Mouse (Mus musculus) neutrophil, adult 5-6 weeks (primary cell): ENCODE results near the gene Msln. TPM values are rescaled to one million over a fixed set of nuclear protein-coding genes. Genes with fewer than 3 reads are reported as not detected.

Experiments
- ATAC-seq: fragments of 151-379, 151-347 bp; 2 replicates; pipeline ENCODE4 v1.8.0; 2017; ENCODE audit warnings: mild to moderate bottlenecking, moderate TSS enrichment; ENCODE audit not compliant: insufficient number of reproducible peaks, poor library complexity, low FRiP score, severe bottlenecking; ENCODE audit errors: extremely low read depth
- total RNA-seq: library from RNA; stranded (forward); fragments of 200-1000 nt; gene quantifications from 2 replicates; pipeline ENCODE4 v1.2.3, GENCODE M21; 2017

The Msln gene
- total RNA-seq, 1 experiment from 2014 or later: 1.6 TPM

- no peak for ATAC-seq
Measured at GRCm38 (mm10) chr17:25735246-25735645, 18.9 kb downstream of the Msln start.

- ATAC-seq: peak; percentile 34; the same call in 1 of the 2 replicates
Measured at GRCm38 (mm10) chr17:25732082-25732481, 22.1 kb downstream of the Msln start.

- ATAC-seq: no peak
Measured at GRCm38 (mm10) chr17:25728009-25728270, 26.2 kb downstream of the Msln start.

- ATAC-seq: peak; percentile 86
Measured at GRCm38 (mm10) chr17:25727265-25728008, 26.7 kb downstream of the Msln start, which contains the start of the genes Chtf18 and Rpusd1. Gene Chtf18 (minus strand): TSS chr17:25727419. Gene Rpusd1 (plus strand): TSS chr17:25727670.

- no peak for ATAC-seq
Measured at GRCm38 (mm10) chr17:25725264-25725663, 28.9 kb downstream of the Msln start.

GRCm38 (mm10) chr17:25723919-25724318 lies 30.3 kb downstream of the Msln start:
- no peak for ATAC-seq

GRCm38 (mm10) chr17:25723470-25723869 lies 30.7 kb downstream of the Msln start:
- no peak for ATAC-seq

GRCm38 (mm10) chr17:25721476-25721875 lies 32.7 kb downstream of the Msln start:
- no peak for ATAC-seq

GRCm38 (mm10) chr17:25717691-25718090 lies 36.5 kb downstream of the Msln start:
- no peak for ATAC-seq

- no peak for ATAC-seq
Measured at GRCm38 (mm10) chr17:25716711-25717637, 37.2 kb downstream of the Msln start, which contains the start of gene Gng13. Gene Gng13 (plus strand): TSS chr17:25717171.

- no peak for ATAC-seq
Measured at GRCm38 (mm10) chr17:25716130-25716529, 38.0 kb downstream of the Msln start.

- ATAC-seq: no peak
Measured at GRCm38 (mm10) chr17:25715627-25716026, 38.6 kb downstream of the Msln start.

GRCm38 (mm10) chr17:25711136-25711535 lies 43.0 kb downstream of the Msln start:
- 0 out of 2 replicates have a peak, but pooled peaks have one; percentile 3 for ATAC-seq

GRCm38 (mm10) chr17:25709994-25710393 lies 44.2 kb downstream of the Msln start:
- no peak for ATAC-seq

GRCm38 (mm10) chr17:25700863-25701496 lies 53.2 kb downstream of the Msln start:
- no peak for ATAC-seq

Other genes starting within 250 kb of the Msln start
- gene Sox8, start 183.7 kb downstream of the Msln start, total RNA-seq: not detected in 2 replicates
- 10.9 and 11.8 TPM in 2 replicates for gene Lmf1, start 175.3 kb downstream of the Msln start, total RNA-seq
- gene Gng13, start 37.2 kb downstream of the Msln start, total RNA-seq: not detected in 2 replicates
- 1.5 and 2.3 TPM in 2 replicates for gene Chtf18, start 27.0 kb downstream of the Msln start, total RNA-seq
- 1.7 and 2.2 TPM in 2 replicates for gene Rpusd1, start 26.7 kb downstream of the Msln start, total RNA-seq
- not detected in 2 replicates for gene Mslnl, start 18.3 kb downstream of the Msln start, total RNA-seq
- gene Narfl, start 19.4 kb upstream of the Msln start, total RNA-seq: 36.2 and 41.3 TPM in 2 replicates
- gene Haghl, start 31.3 kb upstream of the Msln start, total RNA-seq: 21.5 and 24.7 TPM in 2 replicates
- 0.25 TPM in 1 of 2 replicates, not detected in the other for gene Ccdc78, start 32.2 kb upstream of the Msln start, total RNA-seq
- gene Fam173a, start 38.5 kb upstream of the Msln start, total RNA-seq: 23.6 and 33.3 TPM in 2 replicates
- not detected in 2 replicates for gene AC134908.4, start 41.3 kb upstream of the Msln start, total RNA-seq
- gene Metrn, start 42.8 kb upstream of the Msln start, total RNA-seq: 3.5 and 4.4 TPM in 2 replicates
- gene Fbxl16, start 54.7 kb upstream of the Msln start, total RNA-seq: not detected in 2 replicates
- 12.9 and 13.4 TPM in 2 replicates for gene Wdr24, start 69.2 kb upstream of the Msln start, total RNA-seq
- 10.9 and 11.0 TPM in 2 replicates for gene Jmjd8, start 74.5 kb upstream of the Msln start, total RNA-seq
- 74.8 and 79.7 TPM in 2 replicates for gene Stub1, start 79.0 kb upstream of the Msln start, total RNA-seq
- gene Rhbdl1, start 82.9 kb upstream of the Msln start, total RNA-seq: 1.5 TPM in 1 of 2 replicates, not detected in the other
- 3.4 and 5.6 TPM in 2 replicates for gene Gm20683, start 87.4 kb upstream of the Msln start, total RNA-seq
- gene Rhot2, start 90.5 kb upstream of the Msln start, total RNA-seq: 34.6 and 37.0 TPM in 2 replicates
- gene Wdr90, start 107.1 kb upstream of the Msln start, total RNA-seq: 7.4 and 8.4 TPM in 2 replicates
- 1.2 TPM in 1 of 2 replicates, not detected in the other for gene Mcrip2, start 114.4 kb upstream of the Msln start, total RNA-seq
- gene Mettl26, start 120.7 kb upstream of the Msln start, total RNA-seq: 5.8 and 7.1 TPM in 2 replicates
- gene Wfikkn1, start 126.5 kb upstream of the Msln start, total RNA-seq: 2.0 and 3.0 TPM in 2 replicates
- 6.5 and 7.8 TPM in 2 replicates for gene Rab40c, start 165.3 kb upstream of the Msln start, total RNA-seq
- 23.3 and 28.6 TPM in 2 replicates for gene Pigq, start 190.6 kb upstream of the Msln start, total RNA-seq
- not detected in 2 replicates for gene Nhlrc4, start 190.6 kb upstream of the Msln start, total RNA-seq
- gene A930017K11Rik, start 198.2 kb upstream of the Msln start, total RNA-seq: not detected in 2 replicates
- gene Capn15, start 231.4 kb upstream of the Msln start, total RNA-seq: 9.2 and 10.2 TPM in 2 replicates